Mouse (Mus musculus) heart, adult 2 months (tissue): ENCODE results near the gene Cep97. TPM values are rescaled to one million over a fixed set of nuclear protein-coding genes. Genes with fewer than 3 reads are reported as not detected.

ENCODE experiments used
- DNase-seq, 2 experiments: peaks; one replicate each; pipeline ENCODE4 v3.0.0; 2021
- H3K27ac ChIP-seq: fragments of 200-600 bp; 2 replicates; pipeline ENCODE4 v1.8.1; 2022
- H3K27me3 ChIP-seq: fragments of 200-500 bp; 2 replicates; pipeline ENCODE4 v1.6.1; 2012; ENCODE audit warnings: mild to moderate bottlenecking, low read length, inconsistent platforms, mixed read lengths; ENCODE audit not compliant: control insufficient read depth, insufficient read depth
- H3K36me3 ChIP-seq: fragments of 200-500 bp; 2 replicates; pipeline ENCODE4 v1.6.1; 2012; ENCODE audit warnings: low read length, inconsistent platforms; ENCODE audit not compliant: control insufficient read depth, insufficient read depth
- H3K4me1 ChIP-seq: fragments of 200-500 bp; 2 replicates; pipeline ENCODE4 v1.6.1; 2011; ENCODE audit warnings: low read length; ENCODE audit not compliant: control insufficient read depth, insufficient read depth
- H3K4me3 ChIP-seq: fragments of 200-600 bp; 2 replicates; pipeline ENCODE4 v1.8.1; 2022
- H3K79me2 ChIP-seq: fragments of 200-500 bp; replicated peaks from 2 replicates; pipeline ENCODE4 v1.6.1; 2012; ENCODE audit warnings: mild to moderate bottlenecking, inconsistent platforms, low read length, moderate library complexity, mixed read lengths; ENCODE audit not compliant: control insufficient read depth, insufficient read depth
- H3K9ac ChIP-seq: fragments of 200-500 bp; 2 replicates; pipeline ENCODE4 v1.6.1; 2012; ENCODE audit warnings: low read depth, mild to moderate bottlenecking, control low read depth, inconsistent platforms, low read length, mixed read lengths
- CTCF ChIP-seq: fragments of 200-600 bp; IDR thresholded peaks from 2 replicates; pipeline ENCODE4 v1.8.1; 2022; ENCODE audit warnings: antibody characterized with exemption, mild to moderate bottlenecking, moderate library complexity
- EP300 ChIP-seq: fragments of 200-500 bp; IDR thresholded peaks from 2 replicates; pipeline ENCODE4 v1.6.1; 2011; ENCODE audit warnings: low read depth, low read length, control low read depth; ENCODE audit not compliant: insufficient read depth
- POLR2A ChIP-seq: fragments of 200-500 bp; IDR thresholded peaks from 2 replicates; pipeline ENCODE4 v1.6.1; 2011; ENCODE audit warnings: mild to moderate bottlenecking, low read depth, low read length, control low read depth; ENCODE audit not compliant: insufficient read depth
- WGBS: fragments of 180-500 bp; shearing (Covaris S2); methylation state at CpG from one replicate; pipeline ENCODE4 v1.1.7; 2018; 5-methylcytosine and 5-hydroxymethylcytosine counted together
- intact Hi-C: fragments of 180-260 bp; cut with DNase I; formaldehyde crosslinking; loops from one replicate; pipeline ENCODE4 v1.15.1; 2025
- polyA plus RNA-seq: library from polyadenylated mRNA; depleted of rRNA; stranded (reverse); fragments of >200 nt; gene quantifications from 2 replicates; pipeline ENCODE4 v1.2.3, GENCODE M21; 2012
- total RNA-seq, 2 experiments: library from RNA; stranded (reverse); gene quantifications; 2 replicates each; pipeline ENCODE4 v1.2.3; 2021

The Cep97 gene
- total and polyA plus RNA-seq, 3 experiments, result 1.1 to 5.6 (median 3.3) TPM

DNA sequence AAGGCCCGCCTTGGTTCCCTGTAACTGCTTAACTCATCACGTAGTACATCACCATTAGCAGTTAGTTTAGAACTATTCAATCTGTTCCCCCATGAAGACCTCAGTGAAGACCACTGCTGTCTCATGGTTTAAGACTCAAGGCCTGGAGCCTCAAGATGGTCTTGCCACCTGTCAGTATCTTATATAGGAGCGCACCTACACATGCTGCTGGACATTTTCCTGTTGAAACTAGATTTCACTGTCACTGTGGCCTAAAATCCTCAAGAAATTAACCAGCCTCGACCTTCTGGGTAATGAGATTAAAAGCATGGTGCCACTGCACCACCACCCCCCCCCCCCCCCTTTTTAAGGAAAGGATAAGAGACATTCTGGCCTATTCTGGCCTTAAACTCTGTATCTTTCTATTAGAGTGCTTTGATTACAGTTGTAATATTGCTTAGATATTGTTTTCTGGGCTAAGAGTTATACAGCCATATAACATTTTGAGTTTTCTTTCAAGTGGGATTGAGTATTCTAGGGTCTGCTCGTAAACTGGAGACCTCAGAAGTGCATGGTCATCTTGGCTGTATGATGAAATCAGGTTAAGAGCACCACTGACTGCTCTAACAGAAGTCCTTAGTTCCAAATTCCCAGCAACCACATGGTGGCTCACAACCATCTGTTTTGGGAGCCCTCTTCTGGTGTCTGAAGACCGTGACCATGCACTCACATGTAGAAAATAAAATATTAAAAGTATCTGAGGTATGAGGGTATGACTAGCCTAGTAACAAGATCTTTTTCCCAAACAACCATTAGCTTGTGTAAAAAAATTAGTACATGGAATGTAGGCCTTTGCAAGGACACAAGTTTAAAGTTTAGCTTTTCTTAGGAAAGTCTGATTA lies 37.3 kb upstream of the Cep97 start:
- TF ChIP-seq EP300 (no peak), CTCF (no peak), POLR2A (no peak)
- Histone ChIP-seq H3K79me2 (0 out of 2 replicates have a peak, but pooled peaks cover 3% of the 10 kb centered on the region), H3K4me1 (peaks cover 3% of the 10 kb centered on the region), H3K4me3 (no peak overlapping the region), H3K27me3 (no peaks in the 10 kb centered on the region), H3K9ac (no peak overlapping the region), H3K27ac (no peak overlapping the region), H3K36me3 (peaks cover 39% of the 10 kb centered on the region)
- no peak for DNase-seq
- intact Hi-C loops, result loop anchor here (10.0 kb wide), 1 partner anchor 743 kb away; the partner anchor contains the start of gene Tfg
- WGBS, result 76% methylated on average over 6 of the region's 6 CpGs

DNA sequence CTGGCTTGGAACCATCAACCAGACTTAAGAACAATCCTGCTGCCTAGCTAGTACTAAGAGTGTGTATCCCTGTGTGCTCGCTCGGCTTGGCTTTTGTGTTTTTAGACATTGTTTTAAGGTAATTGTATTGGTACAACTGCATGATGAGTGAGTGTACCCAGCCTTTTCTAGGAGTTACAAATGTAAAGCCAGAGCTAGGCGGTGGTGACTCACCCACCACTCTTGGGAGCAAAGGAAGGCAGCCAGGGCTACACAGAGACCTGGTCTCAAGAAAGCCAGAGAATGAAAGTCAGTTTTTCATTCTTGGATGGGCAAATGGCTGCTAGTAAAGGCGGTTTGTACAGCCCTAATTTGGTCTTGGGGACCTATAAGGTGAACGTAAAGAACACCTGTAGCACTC lies 35.8 kb upstream of the Cep97 start:
- DNase-seq, result no peak
- intact Hi-C loops, result loop anchor here (10.0 kb wide), 1 partner anchor 744 kb away; the partner anchor contains the start of gene Tfg
- peaks cover 3% of the 10 kb centered on the region for H3K4me1 ChIP-seq
- no peak overlapping the region for H3K9ac ChIP-seq
- H3K4me3 ChIP-seq, result no peak overlapping the region
- peaks cover 38% of the 10 kb centered on the region for H3K36me3 ChIP-seq
- H3K27me3 ChIP-seq, result no peaks in the 10 kb centered on the region
- 0 out of 2 replicates have a peak, but pooled peaks cover 3% of the 10 kb centered on the region for H3K79me2 ChIP-seq
- no peak overlapping the region for H3K27ac ChIP-seq
- 91% methylated on average over 5 of the region's 5 CpGs for WGBS
- TF ChIP-seq POLR2A, result no peak

DNA sequence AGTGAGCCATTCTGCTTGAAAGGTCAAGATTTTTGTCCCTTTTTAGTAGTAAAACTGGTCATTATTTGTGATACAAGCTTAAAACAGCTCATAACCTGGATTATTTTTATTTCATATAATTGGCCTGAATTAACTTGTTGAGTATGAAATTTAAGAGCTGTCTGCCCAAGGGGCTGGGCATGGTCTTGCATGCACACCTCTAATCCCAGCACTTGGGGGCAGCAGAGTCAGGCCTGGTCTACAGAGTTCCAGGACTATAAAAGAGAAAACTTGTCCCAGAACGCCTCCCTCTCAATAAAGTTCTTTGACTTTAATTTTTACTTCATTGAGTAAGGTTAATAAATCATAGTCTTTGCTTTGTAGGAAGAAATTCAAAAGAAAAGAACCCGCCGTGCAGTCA lies 34.5 kb upstream of the Cep97 start:
- Histone ChIP-seq H3K4me1 (peaks cover 3% of the 10 kb centered on the region), H3K9ac (no peak overlapping the region), H3K4me3 (no peak overlapping the region), H3K36me3 (peaks cover 38% of the 10 kb centered on the region), H3K27me3 (no peaks in the 10 kb centered on the region), H3K27ac (no peak overlapping the region), H3K79me2 (0 out of 2 replicates have a peak, but pooled peaks cover 3% of the 10 kb centered on the region)
- 70% methylated on average over 3 of the region's 3 CpGs for WGBS
- TF ChIP-seq EP300 (no peak), CTCF (peak; percentile 80), POLR2A (no peak)
- DNase-seq, result peak in 1 of 2 experiments; percentile 27
- intact Hi-C loops, result loop anchor here (5.0 kb wide), 1 partner anchor 163 kb away; no protein-coding TSS in a partner anchor

- 0 out of 2 replicates have a peak, but pooled peaks cover 3% of the 10 kb centered on the region for H3K79me2 ChIP-seq
- DNase-seq, result no peak
- no peaks in the 10 kb centered on the region for H3K27me3 ChIP-seq
- 9% methylated on average over 1 of the region's 1 CpGs for WGBS
- no peak for TF ChIP-seq CTCF
- no peak for TF ChIP-seq EP300
- TF ChIP-seq POLR2A, result no peak
- H3K4me1 ChIP-seq, result peaks cover 3% of the 10 kb centered on the region
- no peak overlapping the region for H3K27ac ChIP-seq
- peak overlapping the region; percentile 89 for H3K4me3 ChIP-seq
- peaks cover 34% of the 10 kb centered on the region for H3K36me3 ChIP-seq
- H3K9ac ChIP-seq, result peak overlapping the region; percentile 69
- intact Hi-C loops, result loop anchor here (2.0 to 5.0 kb wide), 2 partner anchors 108 to 165 kb away; no protein-coding TSS in a partner anchor
These were observed 32.6 kb upstream of the Cep97 start for GRCm38 (mm10) chr16:55967221-55967620.

GRCm38 (mm10) chr16:55966212-55966871 lies 31.7 kb upstream of the Cep97 start, which contains the start of gene Rpl24:
Gene Rpl24, plus strand, starts transcription at chr16:55966275.
- Histone ChIP-seq H3K27ac (peak within 1 kb of the TSS; percentile 84), H3K79me2 (0 out of 2 replicates have a peak, but pooled peaks cover 3% of the 10 kb centered on the region), H3K4me1 (peaks cover 3% of the 10 kb centered on the region), H3K9ac (peak within 1 kb of the TSS; percentile 95), H3K36me3 (peaks cover 27% of the 10 kb centered on the region), H3K27me3 (no peaks in the 10 kb centered on the region), H3K4me3 (peak within 1 kb of the TSS; percentile 89)
- TF ChIP-seq EP300, result peak; percentile 76
- no peak for TF ChIP-seq CTCF
- peak; percentile 85 for TF ChIP-seq POLR2A
- DNase-seq, result peak; percentile 94 to 98
- intact Hi-C loops, result loop anchor here (2.0 to 5.0 kb wide), 2 partner anchors 108 to 166 kb away; no protein-coding TSS in a partner anchor
- WGBS, result under 1% methylated on average over 42 of the region's 42 CpGs
